Mouse (Mus musculus) olfactory bulb, adult 2 months (tissue): Measurements from ENCODE around the gene Gm10842. TPM values are rescaled to one million over a fixed set of nuclear protein-coding genes. Genes with fewer than 3 reads are reported as not detected.

Source experiments
- H3K27ac ChIP-seq: fragments of 200-500 bp; 2 replicates; pipeline ENCODE4 v1.5.1; 2012; ENCODE audit warnings: low read depth, low read length; ENCODE audit not compliant: insufficient read depth
- H3K4me1 ChIP-seq: fragments of 200-500 bp; 2 replicates; pipeline ENCODE4 v1.6.1; 2012; ENCODE audit warnings: low read length; ENCODE audit not compliant: control insufficient read depth, insufficient read depth
- H3K4me3 ChIP-seq: fragments of 200-500 bp; 2 replicates; pipeline ENCODE4 v1.5.1; 2012; ENCODE audit warnings: mild to moderate bottlenecking, low read depth, low read length, moderate library complexity; ENCODE audit not compliant: insufficient read depth
- CTCF ChIP-seq: fragments of 200-500 bp; IDR thresholded peaks from 2 replicates; pipeline ENCODE4 v1.5.1; 2012; ENCODE audit warnings: low read depth, mild to moderate bottlenecking, low read length, moderate library complexity; ENCODE audit not compliant: insufficient read depth
- POLR2A ChIP-seq: fragments of 200-500 bp; IDR thresholded peaks from 2 replicates; pipeline ENCODE4 v1.6.1; 2012; ENCODE audit warnings: mild to moderate bottlenecking, low read depth, low read length, moderate library complexity; ENCODE audit not compliant: insufficient read depth
- WGBS: fragments of 180-500 bp; shearing (Covaris S2); methylation state at CpG from one replicate; pipeline ENCODE4 v1.1.7; 2018; 5-methylcytosine and 5-hydroxymethylcytosine counted together
- polyA plus RNA-seq: library from polyadenylated mRNA; stranded (reverse); fragments of >200 nt; gene quantifications from 2 replicates; pipeline ENCODE4 v1.2.4, GENCODE M21; 2012; ENCODE audit warnings: low replicate concordance; ENCODE audit not compliant: missing spikeins, insufficient read depth, insufficient read length

Gm10842 gene
- polyA plus RNA-seq, 1 experiment: not detected

- TF ChIP-seq POLR2A: no peak
- TF ChIP-seq CTCF: no peak
- WGBS: 89% methylated on average over 69 of the region's 69 CpGs
Observed at GRCm38 (mm10) chr11:105164516-105165510, 18.1 kb downstream of the Gm10842 start.

GRCm38 (mm10) chr11:105166780-105167179, 20.1 kb downstream of the Gm10842 start:
- H3K4me3 ChIP-seq: no peak overlapping the region
- no peaks in the 10 kb centered on the region for H3K4me1 ChIP-seq
- 96% methylated on average over 10 of the region's 10 CpGs for WGBS
- TF ChIP-seq CTCF: no peak
- TF ChIP-seq POLR2A: no peak
- H3K27ac ChIP-seq: no peak overlapping the region

More at GRCm38 (mm10) chr11:105164516-105165510, 18.1 kb downstream of the Gm10842 start:
- no peak overlapping the region for H3K4me3 ChIP-seq
- no peak overlapping the region for H3K27ac ChIP-seq
- no peaks in the 10 kb centered on the region for H3K4me1 ChIP-seq

GRCm38 (mm10) chr11:105178516-105178915, 31.8 kb downstream of the Gm10842 start, which contains the start of gene Tlk2:
Gene Tlk2 (plus strand): TSS chr11:105178807.
- Histone ChIP-seq H3K4me1 (peaks cover 7% of the 10 kb centered on the region; the same call in 1 of the 2 replicates), H3K27ac (no peak within 1 kb of the TSS), H3K4me3 (no peak within 1 kb of the TSS)
- TF ChIP-seq CTCF (no peak), POLR2A (no peak)
- WGBS: 59% methylated on average over 2 of the region's 2 CpGs

- no peak overlapping the region for H3K4me3 ChIP-seq
- no peak for TF ChIP-seq POLR2A
- no peak for TF ChIP-seq CTCF
- no peak overlapping the region for H3K27ac ChIP-seq
- H3K4me1 ChIP-seq: peaks cover 7% of the 10 kb centered on the region; the same call in 1 of the 2 replicates
- 71% methylated on average over 4 of the region's 4 CpGs for WGBS
Observed at GRCm38 (mm10) chr11:105179523-105179922, 32.8 kb downstream of the Gm10842 start.

- WGBS: under 1% methylated on average over 35 of the region's 35 CpGs
- H3K4me1 ChIP-seq: peaks cover 7% of the 10 kb centered on the region; the same call in 1 of the 2 replicates
- peak overlapping the region; percentile 96 for H3K4me3 ChIP-seq
- TF ChIP-seq CTCF (no peak), POLR2A (no peak)
- peak overlapping the region; percentile 76 for H3K27ac ChIP-seq
Observed at GRCm38 (mm10) chr11:105180471-105181091, 33.9 kb downstream of the Gm10842 start.

- under 1% methylated on average over 59 of the region's 60 CpGs for WGBS
- no peak for TF ChIP-seq CTCF
- TF ChIP-seq POLR2A: peak; percentile 66
Observed at GRCm38 (mm10) chr11:105181126-105181637, 34.5 kb downstream of the Gm10842 start.

GRCm38 (mm10) chr11:105181689-105182460, 35.2 kb downstream of the Gm10842 start:
- Histone ChIP-seq H3K4me1 (peaks cover 7% of the 10 kb centered on the region; the same call in 1 of the 2 replicates), H3K4me3 (peak overlapping the region; percentile 96), H3K27ac (peak overlapping the region; percentile 43)
- WGBS: 2% methylated on average over 84 of the region's 89 CpGs
- TF ChIP-seq POLR2A (no peak), CTCF (no peak)

More at GRCm38 (mm10) chr11:105181126-105181637, 34.5 kb downstream of the Gm10842 start:
- peak overlapping the region; percentile 96 for H3K4me3 ChIP-seq
- H3K4me1 ChIP-seq: peaks cover 7% of the 10 kb centered on the region; the same call in 1 of the 2 replicates
- peak overlapping the region; percentile 76 for H3K27ac ChIP-seq

GRCm38 (mm10) chr11:105182461-105182855, 35.8 kb downstream of the Gm10842 start:
- Histone ChIP-seq H3K4me1 (peaks cover 7% of the 10 kb centered on the region; the same call in 1 of the 2 replicates), H3K27ac (peak overlapping the region; percentile 43), H3K4me3 (peak overlapping the region; percentile 96)
- 3% methylated on average over 4 of the region's 4 CpGs for WGBS
- TF ChIP-seq CTCF: no peak
- TF ChIP-seq POLR2A: no peak
